Mouse (Mus musculus) stomach, postnatal 0 days (tissue): Measurements from ENCODE around the gene Vps37c. TPM values are rescaled to one million over a fixed set of nuclear protein-coding genes. Genes with fewer than 3 reads are reported as not detected.

Experiments used
- ATAC-seq: fragments of 200-750 bp; cut with Nextera tagmentation; 2 replicates; pipeline ENCODE4 v1.8.0; 2017; ENCODE audit not compliant: low FRiP score, low TSS enrichment
- DNase-seq: peaks from one replicate; pipeline ENCODE4 v3.0.0-alpha.2; 2016; ENCODE audit warnings: low spot score
- H3K27ac ChIP-seq: fragments of 300-500 bp; sonication (generic); replicated peaks from 2 replicates; pipeline ENCODE4 v1.5.1; 2014; ENCODE audit warnings: mild to moderate bottlenecking, control low read depth
- H3K27me3 ChIP-seq: fragments of 300-500 bp; sonication (generic); 2 replicates; pipeline ENCODE4 v1.6.1; 2014; ENCODE audit warnings: low read length; ENCODE audit not compliant: control insufficient read depth, insufficient read depth
- H3K36me3 ChIP-seq: fragments of 300-500 bp; sonication (generic); 2 replicates; pipeline ENCODE4 v1.6.1; 2014; ENCODE audit warnings: low read length, mixed read lengths; ENCODE audit not compliant: control insufficient read depth, insufficient read depth
- H3K4me1 ChIP-seq: fragments of 300-500 bp; sonication (generic); replicated peaks from 2 replicates; pipeline ENCODE4 v1.6.1; 2014; ENCODE audit warnings: antibody characterized with exemption; ENCODE audit not compliant: control insufficient read depth, insufficient read depth
- H3K4me2 ChIP-seq: fragments of 300-500 bp; sonication (generic); replicated peaks from 2 replicates; pipeline ENCODE4 v1.6.1; 2014; ENCODE audit warnings: low read depth, mild to moderate bottlenecking, control low read depth, moderate library complexity
- H3K4me3 ChIP-seq: fragments of 300-500 bp; sonication (generic); 2 replicates; pipeline ENCODE4 v1.5.1; 2014; ENCODE audit warnings: low read depth, low read length, control low read depth
- H3K9ac ChIP-seq: fragments of 300-500 bp; sonication (generic); 2 replicates; pipeline ENCODE4 v1.6.1; 2014; ENCODE audit warnings: mild to moderate bottlenecking, low read length, control low read depth, mixed read lengths
- H3K9me3 ChIP-seq: fragments of 300-500 bp; sonication (generic); 2 replicates; pipeline ENCODE4 v1.6.1; 2016; ENCODE audit warnings: low read length; ENCODE audit not compliant: control insufficient read depth
- CTCF ChIP-seq: IDR thresholded peaks from 2 replicates; pipeline ENCODE4 v1.5.1; 2016; ENCODE audit warnings: antibody characterized with exemption, low read depth, mild to moderate bottlenecking, moderate library complexity
- EP300 ChIP-seq: optimal IDR thresholded peaks from 2 replicates; pipeline ENCODE3; 2016; ENCODE audit warnings: antibody characterized with exemption
- WGBS: fragments of 180-500 bp; shearing (Covaris S2); extraction: QIAGEN DNeasy Blood & Tissue Kit; methylation state at CpG from one replicate; pipeline ENCODE4 v1.1.7; 2014; 5-methylcytosine and 5-hydroxymethylcytosine counted together
- polyA plus RNA-seq: library from polyadenylated mRNA; unstranded; fragments of >200 nt; fragmentation: Nextera tagmentation; extraction: Ambion mirVana; gene quantifications from 2 replicates; pipeline ENCODE4 v1.2.1, GENCODE M21; 2015

Vps37c gene
- polyA plus RNA-seq, 1 experiment from 2014 or later, result 48.6 TPM

DNA sequence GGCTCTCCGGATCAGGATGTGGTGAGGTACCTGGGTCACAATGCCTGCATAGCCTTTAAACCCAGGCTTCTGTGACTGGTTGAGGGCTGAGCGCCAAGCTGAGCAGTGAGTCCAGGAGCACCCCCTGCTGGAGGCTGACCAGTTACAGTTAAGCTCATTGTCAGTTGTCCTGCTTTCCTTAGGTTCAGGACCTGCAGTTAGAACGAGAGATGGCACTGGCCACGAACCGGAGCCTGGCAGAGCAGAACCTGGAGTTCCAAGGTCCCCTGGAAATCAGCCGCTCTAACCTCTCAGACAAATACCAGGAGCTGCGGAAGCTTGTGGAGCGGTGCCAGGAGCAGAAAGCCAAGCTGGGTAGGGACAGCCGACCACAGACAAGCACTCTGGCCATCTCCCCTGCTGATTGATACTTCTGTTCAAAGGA is 21.6 kb downstream of the Vps37c start:
- Histone ChIP-seq H3K9me3 (no peaks in the 10 kb centered on the region), H3K4me2 (no peak overlapping the region), H3K9ac (no peak overlapping the region), H3K27ac (peak overlapping the region; percentile 40; the same call in 1 of the 2 replicates), H3K4me3 (no peak overlapping the region), H3K36me3 (peaks cover 31% of the 10 kb centered on the region), H3K27me3 (no peaks in the 10 kb centered on the region), H3K4me1 (no peaks in the 10 kb centered on the region)
- WGBS, result 74% methylated on average over 9 of the region's 9 CpGs
- TF ChIP-seq EP300, result no peak
- TF ChIP-seq CTCF, result peak; percentile 79
- peak; percentile 78 for DNase-seq
- peak; percentile 34 for ATAC-seq

DNA sequence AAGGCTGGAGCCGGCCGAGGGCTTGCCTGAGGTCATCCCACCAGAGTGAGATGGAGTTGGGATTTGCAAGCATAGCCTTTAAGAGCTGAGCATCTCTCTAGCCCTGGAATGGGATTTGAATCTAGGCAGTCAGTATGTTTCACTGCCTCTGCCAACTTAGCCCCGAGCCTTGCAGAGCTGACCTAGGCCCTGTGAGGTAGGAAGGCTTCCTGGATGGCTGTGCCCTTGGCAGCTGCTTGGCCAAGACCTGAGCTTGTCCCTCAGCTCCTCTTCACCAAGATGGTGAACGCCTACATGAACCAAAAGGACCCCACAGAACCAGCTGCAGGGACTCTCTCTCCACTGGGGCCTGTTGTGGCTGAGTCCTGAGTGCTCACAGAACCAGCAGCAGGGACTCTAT is 22.2 kb downstream of the Vps37c start:
- no peak overlapping the region for H3K27ac ChIP-seq
- WGBS, result 88% methylated on average over 4 of the region's 4 CpGs
- no peaks in the 10 kb centered on the region for H3K9me3 ChIP-seq
- no peak overlapping the region for H3K9ac ChIP-seq
- ATAC-seq (no peak), DNase-seq (no peak)
- TF ChIP-seq CTCF (no peak), EP300 (no peak)
- H3K36me3 ChIP-seq, result peaks cover 31% of the 10 kb centered on the region
- no peaks in the 10 kb centered on the region for H3K27me3 ChIP-seq
- no peak overlapping the region for H3K4me2 ChIP-seq
- H3K4me1 ChIP-seq, result no peaks in the 10 kb centered on the region
- no peak overlapping the region for H3K4me3 ChIP-seq

DNA sequence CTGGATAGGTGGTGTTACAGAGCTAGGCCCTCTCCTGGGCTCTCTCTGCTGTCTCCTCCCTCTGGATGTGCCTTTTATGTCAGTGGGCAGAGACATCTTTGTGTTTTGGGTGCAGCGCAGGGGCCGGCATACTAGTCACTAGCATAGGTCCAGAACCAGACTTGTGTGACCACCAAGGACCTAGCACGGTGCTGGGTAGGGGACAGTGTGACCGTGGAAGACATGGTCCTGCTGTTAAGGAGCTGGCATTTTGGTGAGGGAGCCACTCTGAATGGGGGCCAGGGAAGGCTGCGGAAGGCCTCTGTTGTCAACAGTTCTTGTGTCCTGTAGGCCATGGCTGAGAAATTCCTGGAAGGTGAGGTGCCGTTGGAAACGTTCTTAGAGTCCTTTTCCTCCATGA is 23.7 kb downstream of the Vps37c start:
- TF ChIP-seq CTCF, result no peak
- TF ChIP-seq EP300, result no peak
- no peaks in the 10 kb centered on the region for H3K9me3 ChIP-seq
- H3K4me1 ChIP-seq, result no peaks in the 10 kb centered on the region
- WGBS, result 90% methylated on average over 7 of the region's 7 CpGs
- no peak overlapping the region for H3K27ac ChIP-seq
- H3K4me3 ChIP-seq, result no peak overlapping the region
- peaks cover 27% of the 10 kb centered on the region for H3K36me3 ChIP-seq
- H3K4me2 ChIP-seq, result no peak overlapping the region
- no peak overlapping the region for H3K9ac ChIP-seq
- ATAC-seq (no peak), DNase-seq (no peak)
- H3K27me3 ChIP-seq, result no peaks in the 10 kb centered on the region

DNA sequence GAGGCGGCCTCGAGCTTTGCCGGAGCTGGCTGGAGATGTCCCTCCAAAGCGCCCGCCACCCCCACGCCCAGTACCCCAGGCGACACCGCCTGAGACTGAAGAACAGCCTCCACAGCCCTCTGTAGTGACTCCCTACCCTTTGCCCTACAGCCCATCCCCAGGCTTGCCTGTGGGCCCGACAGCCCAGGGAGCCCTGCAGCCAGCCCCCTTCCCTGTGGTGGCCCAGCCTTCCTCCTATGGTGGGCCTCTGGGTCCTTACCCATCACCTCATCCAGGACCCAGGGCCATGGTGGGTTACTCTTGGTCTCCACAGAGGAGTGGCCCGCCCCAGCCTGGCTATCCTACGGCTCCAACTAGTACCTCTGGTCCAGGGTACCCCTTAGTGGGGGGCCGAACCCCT is 24.1 kb downstream of the Vps37c start:
- ATAC-seq, result no peak
- 91% methylated on average over 12 of the region's 12 CpGs for WGBS
- H3K27me3 ChIP-seq, result no peaks in the 10 kb centered on the region

DNA sequence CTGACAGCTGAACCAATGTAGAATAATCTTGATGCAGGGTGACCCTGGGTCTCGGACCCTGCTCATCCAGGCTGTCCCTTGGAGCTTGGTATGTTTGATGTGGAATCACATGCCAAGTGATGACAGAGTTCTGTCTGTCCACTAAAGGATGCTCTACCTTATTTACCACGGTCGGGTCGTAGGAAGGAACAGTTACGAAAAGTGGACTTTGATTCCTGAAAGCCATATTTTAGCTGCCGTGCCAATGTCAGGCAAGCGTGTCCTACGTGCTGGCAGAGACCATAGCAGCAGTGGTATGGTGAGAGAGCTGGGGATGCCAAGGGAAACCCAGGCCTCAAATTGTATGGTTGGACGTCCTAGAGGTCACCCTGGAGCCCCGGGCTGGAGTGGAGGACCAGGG is 25.0 kb downstream of the Vps37c start:
- WGBS, result 89% methylated on average over 10 of the region's 10 CpGs
- no peak for TF ChIP-seq EP300
- TF ChIP-seq CTCF, result no peak
- no peak for ATAC-seq

More for the DNA sequence above, 24.1 kb downstream of the Vps37c start:
- Histone ChIP-seq H3K4me3 (no peak overlapping the region), H3K4me2 (no peak overlapping the region), H3K36me3 (peaks cover 22% of the 10 kb centered on the region), H3K27ac (no peak overlapping the region), H3K9me3 (no peaks in the 10 kb centered on the region), H3K9ac (no peak overlapping the region), H3K4me1 (no peaks in the 10 kb centered on the region)
- TF ChIP-seq CTCF (no peak), EP300 (no peak)
- no peak for DNase-seq

DNA sequence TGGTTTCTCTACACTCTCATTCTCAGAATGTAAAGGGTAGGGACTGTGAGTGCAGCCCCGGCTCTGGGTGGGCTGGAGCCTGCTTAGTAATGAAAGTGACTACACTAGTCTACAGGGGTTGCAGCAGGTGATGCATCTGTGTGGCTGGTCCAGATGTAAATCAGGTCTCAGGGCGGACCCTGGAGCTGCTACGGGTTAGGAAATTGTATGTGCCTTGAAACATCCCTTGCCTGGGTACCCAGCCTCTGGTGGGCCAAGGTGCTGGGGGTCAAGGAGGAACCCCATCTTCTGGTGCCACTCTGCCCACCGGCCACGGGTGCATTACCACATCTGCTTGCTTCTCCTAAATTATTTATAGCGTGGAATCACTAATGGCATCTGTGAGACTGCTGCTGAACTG is 25.6 kb downstream of the Vps37c start:
- ATAC-seq (no peak), DNase-seq (no peak)
- H3K36me3 ChIP-seq, result peaks cover 22% of the 10 kb centered on the region
- no peaks in the 10 kb centered on the region for H3K9me3 ChIP-seq
- H3K27me3 ChIP-seq, result no peaks in the 10 kb centered on the region
- no peak overlapping the region for H3K9ac ChIP-seq
- H3K27ac ChIP-seq, result no peak overlapping the region
- no peaks in the 10 kb centered on the region for H3K4me1 ChIP-seq
- H3K4me2 ChIP-seq, result no peak overlapping the region
- no peak overlapping the region for H3K4me3 ChIP-seq
- 85% methylated on average over 6 of the region's 6 CpGs for WGBS
- no peak for TF ChIP-seq CTCF
- no peak for TF ChIP-seq EP300

More for the DNA sequence above, 25.0 kb downstream of the Vps37c start:
- no peaks in the 10 kb centered on the region for H3K4me1 ChIP-seq
- no peak overlapping the region for H3K27ac ChIP-seq
- H3K4me3 ChIP-seq, result no peak overlapping the region
- H3K4me2 ChIP-seq, result no peak overlapping the region
- no peak overlapping the region for H3K9ac ChIP-seq
- DNase-seq, result no peak
- no peaks in the 10 kb centered on the region for H3K9me3 ChIP-seq
- peaks cover 22% of the 10 kb centered on the region for H3K36me3 ChIP-seq
- no peaks in the 10 kb centered on the region for H3K27me3 ChIP-seq
